Mouse (Mus musculus) right cerebral cortex, postnatal 36 days (tissue): Measurements from ENCODE around the gene Rnf43.
A peak's percentile ranks its signal among the peaks of the same experiment; 100 is the strongest.

Experiments used
- DNase-seq, 2 experiments: peaks; one replicate each; pipeline ENCODE4 v3.0.0; 2022; ENCODE audit warnings: low spot score in 2 of 2, mixed read lengths in 1 of 2

Gene Rnf43

GRCm38 (mm10) chr11:87662407-87662806, at the start of gene Rnf43:
Gene Rnf43, plus strand, starts transcription at chr11:87662722.
- peak; percentile 73 to 75 for DNase-seq

- no peak for DNase-seq
Measured at GRCm38 (mm10) chr11:87613972-87614371, 48.5 kb upstream of the Rnf43 start.

DNA sequence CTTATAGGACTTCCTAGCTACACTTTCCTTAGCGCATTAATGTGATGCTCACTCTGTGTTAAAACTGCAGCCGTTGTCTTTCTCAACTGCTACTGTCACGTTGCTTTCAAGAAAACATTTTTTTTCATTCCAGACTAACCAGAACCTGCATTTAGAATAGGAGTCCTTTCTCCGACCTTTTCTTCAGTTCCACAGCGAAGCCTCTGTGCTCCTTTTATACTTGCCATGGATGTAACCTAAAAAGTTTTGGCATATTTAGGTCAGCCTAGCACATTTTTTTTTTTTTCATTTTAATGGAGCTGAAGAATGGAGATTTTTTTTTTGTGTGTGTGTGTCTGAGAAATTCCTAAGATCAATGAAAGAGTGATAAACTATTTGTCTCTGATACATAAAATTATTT, 47.0 kb upstream of the Rnf43 start:
- DNase-seq = no peak

- DNase-seq = no peak
Measured at GRCm38 (mm10) chr11:87615952-87616351, 46.6 kb upstream of the Rnf43 start.

DNA sequence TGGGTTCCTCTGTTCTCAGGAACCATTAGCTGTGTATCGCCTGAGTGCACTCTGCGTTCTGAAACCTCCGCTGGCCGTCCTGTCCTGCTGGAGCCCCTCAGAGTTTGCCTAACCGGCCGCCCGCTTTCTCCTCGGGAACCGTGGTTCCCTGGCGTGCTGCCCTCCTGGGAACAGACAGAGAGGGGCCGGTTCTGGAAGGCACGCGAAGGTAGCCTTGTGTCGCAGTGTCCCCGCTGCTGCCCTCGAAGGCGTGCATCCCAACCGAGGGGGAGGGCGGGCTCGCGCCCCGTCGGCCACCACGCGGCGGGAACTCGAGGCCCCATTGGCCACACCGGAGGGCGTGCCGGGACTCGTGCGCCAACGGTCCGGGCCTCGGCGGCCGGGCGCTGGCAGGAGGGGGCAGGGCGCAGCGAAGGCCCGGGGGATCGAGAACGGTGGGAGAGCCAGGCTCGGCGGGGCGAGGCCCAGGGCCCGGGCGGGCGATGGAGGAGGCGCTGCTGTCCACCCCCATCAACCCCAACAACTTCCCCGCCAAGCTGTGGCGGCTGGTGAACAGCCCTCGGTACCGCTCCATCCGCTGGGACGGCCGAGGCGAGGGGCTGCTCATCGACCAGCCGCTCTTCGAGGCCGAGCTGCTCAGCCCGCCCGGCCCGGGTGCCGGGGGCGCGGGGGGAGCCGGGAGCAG, 45.6 kb upstream of the Rnf43 start, which contains the start of gene Hsf5:
Gene Hsf5 (plus strand): TSS at position 375 of the 685 bp plus-strand sequence.
- DNase-seq = no peak

DNA sequence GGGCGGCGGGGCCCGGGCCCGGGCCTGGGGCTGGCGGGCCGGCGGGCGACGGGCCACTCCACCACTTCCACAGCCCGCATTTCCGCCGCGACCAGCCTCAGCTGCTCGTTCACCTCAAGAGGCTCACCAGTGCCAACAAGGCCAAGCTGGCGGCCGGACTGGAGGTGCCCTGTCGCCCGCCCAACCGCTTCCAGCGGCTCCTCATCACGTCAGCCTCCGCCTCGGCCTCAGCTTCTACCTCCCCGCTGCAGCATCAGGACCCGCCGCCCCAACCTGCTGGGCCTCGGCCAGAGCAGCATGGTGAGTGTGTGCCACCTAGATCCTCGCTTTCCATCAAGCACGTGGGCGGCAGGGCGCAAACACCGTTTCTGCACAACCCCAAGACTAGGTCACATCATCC, 44.9 kb upstream of the Rnf43 start:
- DNase-seq = no peak

GRCm38 (mm10) chr11:87623160-87623559, 39.4 kb upstream of the Rnf43 start:
- no peak for DNase-seq

- no peak for DNase-seq
Measured at GRCm38 (mm10) chr11:87629859-87630258, 32.7 kb upstream of the Rnf43 start.

- no peak for DNase-seq
Measured at GRCm38 (mm10) chr11:87638793-87639192, 23.7 kb upstream of the Rnf43 start.

DNA sequence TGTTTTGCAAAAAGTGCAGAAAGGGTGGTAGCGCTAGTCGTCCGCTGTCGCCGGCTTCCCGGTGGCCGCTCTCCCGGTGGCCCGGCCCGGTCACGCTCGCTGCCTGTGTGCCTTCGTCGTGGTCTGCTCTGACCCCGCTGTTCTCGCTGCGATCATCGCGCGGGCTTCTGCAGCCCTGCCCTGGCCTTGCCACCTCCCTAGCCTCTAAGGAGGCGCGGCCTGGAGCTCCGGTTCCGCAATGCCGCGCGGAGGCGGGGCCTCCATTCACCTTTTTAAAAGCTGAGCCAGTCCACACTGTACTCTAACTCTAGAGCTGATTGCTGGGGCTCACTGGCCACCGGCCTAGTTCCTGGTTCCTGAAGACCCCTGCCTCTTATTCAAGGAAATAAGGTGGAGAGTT, 23.3 kb upstream of the Rnf43 start:
- no peak for DNase-seq

DNA sequence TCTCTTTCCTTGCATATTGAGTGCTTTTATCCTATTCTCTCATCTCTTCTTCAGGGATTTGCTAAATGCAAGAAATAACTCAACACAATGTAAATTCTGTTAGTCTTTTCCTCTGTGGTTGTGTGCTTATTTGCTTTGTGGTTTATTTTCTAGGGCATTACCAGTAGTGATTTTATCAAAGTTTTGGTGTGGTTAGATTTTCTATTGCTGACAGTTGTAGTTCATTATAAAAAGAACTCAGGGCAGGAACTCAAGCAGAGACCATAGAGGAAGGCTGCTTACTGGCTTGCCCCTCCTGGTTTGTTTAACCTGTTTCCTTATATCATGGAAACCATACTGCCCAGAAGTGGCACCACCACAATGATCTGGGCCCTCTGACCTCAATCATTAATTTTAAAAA, 19.7 kb upstream of the Rnf43 start:
- DNase-seq = no peak

- DNase-seq = no peak
Measured at GRCm38 (mm10) chr11:87654693-87655092, 7.8 kb upstream of the Rnf43 start.

DNA sequence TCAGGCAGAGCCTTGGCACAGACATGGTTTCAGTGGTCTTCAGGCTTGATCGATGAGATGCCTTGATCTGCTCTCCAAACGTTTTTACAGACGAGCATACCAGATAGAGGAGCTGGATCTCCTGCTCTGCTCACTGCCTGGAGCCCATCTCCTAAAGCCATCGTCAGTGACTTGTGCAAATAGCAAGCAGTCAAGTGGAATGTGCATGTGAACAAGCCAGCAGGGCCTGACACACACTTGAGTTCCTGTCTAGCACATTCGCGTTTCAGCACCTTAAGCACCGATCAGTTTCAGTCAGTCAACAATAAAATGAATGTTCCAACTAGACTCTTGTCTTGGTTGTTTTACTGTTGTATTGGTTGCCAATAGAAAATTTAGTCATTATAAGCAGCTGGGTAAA, 3.3 kb upstream of the Rnf43 start:
- DNase-seq = no peak

DNA sequence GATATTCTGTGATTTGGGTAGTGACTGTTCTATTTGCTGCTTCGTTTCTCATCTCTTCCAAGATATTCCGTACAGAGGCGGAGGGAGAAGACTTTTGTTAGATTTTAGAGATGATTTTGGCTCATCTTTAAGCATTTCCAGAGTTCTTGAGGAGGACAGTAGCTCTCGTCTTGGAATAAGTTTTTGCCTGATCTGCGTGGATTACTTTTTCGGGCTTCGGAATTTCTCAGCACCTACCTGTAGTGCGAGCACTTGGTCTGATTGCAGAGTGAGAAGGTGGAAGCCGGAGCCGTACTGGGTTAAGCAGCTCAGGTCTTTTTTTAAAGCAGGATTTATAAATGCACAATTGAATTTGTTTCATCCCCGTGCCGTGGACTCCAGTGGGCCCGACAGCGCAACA, 300 bp downstream of the Rnf43 start:
- DNase-seq = no peak

GRCm38 (mm10) chr11:87663948-87664347, 1.4 kb downstream of the Rnf43 start:
- DNase-seq = no peak

DNA sequence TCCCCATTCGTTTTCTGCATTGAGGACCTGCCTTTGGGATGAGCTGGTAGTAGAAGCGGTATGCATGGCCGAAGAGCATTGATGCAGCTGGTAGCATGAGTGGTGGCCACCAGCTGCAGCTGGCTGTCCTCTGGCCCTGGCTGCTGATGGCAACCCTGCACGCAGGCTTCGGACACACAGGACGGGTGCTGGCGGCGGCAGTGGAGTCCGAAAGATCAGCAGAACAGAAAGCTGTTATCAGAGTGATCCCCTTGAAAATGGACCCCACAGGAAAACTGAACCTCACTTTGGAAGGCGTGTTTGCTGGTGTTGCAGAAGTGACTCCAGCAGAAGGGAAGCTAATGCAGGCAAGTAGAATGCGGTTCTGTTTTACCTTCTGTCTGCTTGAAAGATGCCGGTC, 2.0 kb downstream of the Rnf43 start:
- DNase-seq = no peak

GRCm38 (mm10) chr11:87665224-87665623, 2.7 kb downstream of the Rnf43 start:
- DNase-seq = no peak

DNA sequence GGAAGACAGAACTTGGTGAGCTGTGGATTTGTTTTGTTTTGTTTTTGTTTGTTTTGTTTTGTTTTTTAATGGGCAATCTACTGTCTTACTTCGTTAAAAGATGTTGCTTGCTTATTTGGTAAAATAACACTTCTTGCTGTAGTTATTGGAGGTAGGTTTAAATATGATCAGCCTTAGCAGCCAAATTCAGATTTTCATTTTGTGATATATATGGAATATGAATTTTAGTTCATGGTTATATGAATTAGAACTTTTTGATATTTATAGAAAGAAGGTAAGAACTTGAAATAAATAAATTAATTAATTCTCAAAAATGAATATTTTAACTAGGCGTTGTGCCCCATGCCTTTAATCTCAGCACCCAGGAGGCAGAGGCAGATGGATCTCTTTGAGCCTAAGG, 3.1 kb downstream of the Rnf43 start:
- no peak for DNase-seq

GRCm38 (mm10) chr11:87666256-87667035, 3.9 kb downstream of the Rnf43 start:
- DNase-seq = no peak

DNA sequence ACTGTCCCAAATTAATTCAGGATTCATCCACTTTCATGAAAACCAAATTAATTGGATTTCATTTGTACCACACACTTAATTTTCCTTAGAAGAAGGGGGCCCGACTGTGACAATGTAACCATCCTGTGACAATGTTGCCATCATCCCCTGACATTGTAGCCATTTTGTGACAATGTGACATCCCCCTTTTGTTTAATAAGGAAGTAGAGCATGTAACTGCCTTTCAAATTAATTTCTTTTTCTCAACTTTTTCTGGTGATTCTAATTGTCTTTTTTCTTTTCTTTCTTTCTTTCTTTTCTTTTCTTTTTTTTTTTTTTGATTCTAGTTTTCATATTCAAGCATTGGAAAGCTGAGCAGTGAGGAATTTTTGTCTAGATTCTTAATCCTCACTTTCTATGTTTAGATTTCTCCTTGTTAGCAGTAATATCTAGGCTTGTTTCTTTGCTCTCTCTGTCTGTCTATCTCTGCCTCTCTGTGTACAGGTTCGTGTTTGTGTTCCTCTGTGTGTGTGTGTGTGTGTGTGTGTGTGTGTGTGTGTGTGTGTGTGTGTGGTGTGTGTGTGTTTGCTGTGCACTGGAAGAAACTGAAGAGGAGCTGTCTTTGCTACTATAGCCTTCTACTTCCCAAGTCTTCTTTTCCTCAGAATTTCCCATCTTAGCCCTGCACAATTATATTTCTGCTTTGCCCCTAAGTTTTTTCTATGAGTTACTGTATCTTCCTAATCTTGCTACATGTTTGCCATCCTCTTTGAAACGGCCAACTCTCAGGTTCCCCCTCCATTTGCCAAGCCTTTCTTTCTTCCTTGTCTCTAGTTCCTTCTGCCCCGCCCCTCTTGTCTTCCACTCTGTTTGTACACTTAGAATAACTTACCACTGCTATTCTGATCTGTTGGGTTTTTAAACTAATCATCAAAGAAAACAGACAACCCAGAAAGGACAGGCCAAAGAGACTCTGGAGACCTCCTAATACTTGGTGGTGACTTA, 4.9 kb downstream of the Rnf43 start:
- no peak for DNase-seq

DNA sequence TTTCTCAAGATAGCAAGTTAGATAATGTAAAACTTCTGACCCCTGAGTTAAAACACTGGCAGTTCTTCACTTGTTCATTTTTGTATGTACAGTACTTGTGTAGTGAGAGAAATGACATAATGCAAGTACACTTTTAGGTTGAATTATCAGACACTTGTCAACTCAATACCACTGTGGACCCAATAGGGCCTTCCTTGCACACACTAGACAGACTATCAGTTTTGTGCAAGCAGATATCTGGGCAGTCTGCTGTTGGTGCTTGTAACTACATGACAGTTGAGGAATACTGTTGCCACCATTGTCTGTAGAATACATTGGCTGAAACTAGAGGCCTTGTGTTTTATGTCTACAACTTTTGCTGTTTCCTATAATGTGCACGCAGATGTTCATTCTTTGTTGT, 10.8 kb downstream of the Rnf43 start:
- DNase-seq = no peak

DNA sequence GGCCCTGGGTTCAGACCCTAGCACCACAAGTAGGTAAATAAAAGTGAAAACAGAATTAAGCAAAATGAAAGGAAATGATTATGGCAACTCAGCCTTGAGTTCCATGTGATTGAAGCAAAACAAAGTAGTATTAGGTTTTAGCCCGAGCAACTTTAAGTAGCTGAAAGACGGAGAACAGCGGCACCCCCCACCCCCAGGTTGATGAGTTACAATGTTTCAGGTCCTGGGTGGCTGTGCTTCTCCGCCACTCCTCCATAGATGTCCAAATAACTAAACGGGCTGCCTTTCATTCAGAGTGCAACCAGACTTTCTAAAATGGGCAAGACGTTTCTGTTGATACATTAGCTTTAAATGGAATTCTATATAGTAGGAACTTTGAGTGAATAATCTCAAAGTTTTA, 13.1 kb downstream of the Rnf43 start:
- no peak for DNase-seq
